Mouse (Mus musculus): ENCODE results near the gene Crebzf. TPM values are rescaled to one million over a fixed set of nuclear protein-coding genes. Genes with fewer than 3 reads are reported as not detected.

Gene Crebzf
- polyA plus RNA-seq, 1 experiment: 31.3 TPM

GRCm38 (mm10) chr7:90457517-90457916 lies 15.0 kb downstream of the Crebzf start:
- H3K27me3 ChIP-seq (ENCODE audit: control insufficient read depth, insufficient read depth, low read length): no peaks in the 10 kb centered on the region
- H3K4me3 ChIP-seq (ENCODE audit: low read depth, low read length): peak overlapping the region; percentile 81
- H3K27ac ChIP-seq (ENCODE audit: insufficient read depth, low read depth, low read length): peak overlapping the region; percentile 79
- peaks cover 8% of the 10 kb centered on the region for H3K4me1 ChIP-seq (ENCODE audit: control insufficient read depth, insufficient read depth, insufficient read length, low read length)
- WGBS: 8% methylated on average over 10 of the region's 10 CpGs
- peaks cover 11% of the 10 kb centered on the region for H3K36me3 ChIP-seq (ENCODE audit: control insufficient read depth, insufficient read depth, low read length)
- 0 out of 2 replicates have a peak, but pooled peaks have one; percentile 3 for TF ChIP-seq CTCF (IDR thresholded peaks at IDR 0.05; ENCODE audit: extremely low read depth, insufficient read length, insufficient replicate concordance, low read depth, low read length)
- TF ChIP-seq POLR2A (IDR thresholded peaks at IDR 0.05; ENCODE audit: low read depth, low read length): no peak

GRCm38 (mm10) chr7:90460330-90460729 lies 17.8 kb downstream of the Crebzf start:
- peaks cover 10% of the 10 kb centered on the region; the same call in 1 of the 2 replicates for H3K4me1 ChIP-seq (ENCODE audit: control insufficient read depth, insufficient read depth, insufficient read length, low read length)
- H3K27me3 ChIP-seq (ENCODE audit: control insufficient read depth, insufficient read depth, low read length): no peaks in the 10 kb centered on the region
- H3K27ac ChIP-seq (ENCODE audit: insufficient read depth, low read depth, low read length): no peak overlapping the region
- no peak overlapping the region for H3K4me3 ChIP-seq (ENCODE audit: low read depth, low read length)
- no peaks in the 10 kb centered on the region for H3K36me3 ChIP-seq (ENCODE audit: control insufficient read depth, insufficient read depth, low read length)
- 42% methylated on average over 10 of the region's 10 CpGs for WGBS
- TF ChIP-seq POLR2A (IDR thresholded peaks at IDR 0.05; ENCODE audit: low read depth, low read length): no peak
- TF ChIP-seq CTCF (IDR thresholded peaks at IDR 0.05; ENCODE audit: extremely low read depth, insufficient read length, insufficient replicate concordance, low read depth, low read length): no peak

DNA sequence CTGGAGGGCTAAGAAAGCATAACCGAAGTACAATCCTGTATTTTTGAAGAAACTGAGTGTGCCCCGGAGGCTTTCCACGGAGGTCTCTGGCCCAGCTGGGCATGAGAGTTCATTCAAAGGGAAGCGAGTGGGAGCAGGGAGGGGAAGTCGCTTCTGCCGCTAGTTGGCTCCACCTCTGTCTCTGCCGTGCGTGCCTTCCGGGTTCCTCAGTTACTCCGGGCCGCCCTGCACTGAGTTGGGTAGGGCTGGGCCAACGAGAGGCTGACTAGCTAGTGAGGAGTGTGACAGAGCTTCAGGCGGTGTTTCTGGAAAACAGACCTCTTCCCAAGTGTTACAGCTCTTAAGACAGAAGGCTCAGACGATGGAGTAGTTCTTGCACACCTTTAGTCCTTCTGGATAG lies 18.4 kb downstream of the Crebzf start:
- TF ChIP-seq POLR2A (IDR thresholded peaks at IDR 0.05; ENCODE audit: low read depth, low read length) (no peak), CTCF (IDR thresholded peaks at IDR 0.05; ENCODE audit: extremely low read depth, insufficient read length, insufficient replicate concordance, low read depth, low read length) (peak; percentile 66)
- Histone ChIP-seq H3K36me3 (ENCODE audit: control insufficient read depth, insufficient read depth, low read length) (no peaks in the 10 kb centered on the region), H3K27ac (ENCODE audit: insufficient read depth, low read depth, low read length) (no peak overlapping the region), H3K27me3 (ENCODE audit: control insufficient read depth, insufficient read depth, low read length) (no peaks in the 10 kb centered on the region), H3K4me1 (ENCODE audit: control insufficient read depth, insufficient read depth, insufficient read length, low read length) (peaks cover 10% of the 10 kb centered on the region; the same call in 1 of the 2 replicates), H3K4me3 (ENCODE audit: low read depth, low read length) (no peak overlapping the region)
- WGBS: 13% methylated on average over 14 of the region's 14 CpGs

- Histone ChIP-seq H3K4me3 (ENCODE audit: low read depth, low read length) (no peak overlapping the region), H3K36me3 (ENCODE audit: control insufficient read depth, insufficient read depth, low read length) (no peaks in the 10 kb centered on the region), H3K4me1 (ENCODE audit: control insufficient read depth, insufficient read depth, insufficient read length, low read length) (peaks cover 7% of the 10 kb centered on the region; the same call in 1 of the 2 replicates), H3K27me3 (ENCODE audit: control insufficient read depth, insufficient read depth, low read length) (no peaks in the 10 kb centered on the region), H3K27ac (ENCODE audit: insufficient read depth, low read depth, low read length) (no peak overlapping the region)
- WGBS: 94% methylated on average over 5 of the region's 5 CpGs
- TF ChIP-seq POLR2A (IDR thresholded peaks at IDR 0.05; ENCODE audit: low read depth, low read length) (no peak), CTCF (IDR thresholded peaks at IDR 0.05; ENCODE audit: extremely low read depth, insufficient read length, insufficient replicate concordance, low read depth, low read length) (no peak)
Observed at GRCm38 (mm10) chr7:90461441-90461840, 18.9 kb downstream of the Crebzf start.

- Histone ChIP-seq H3K27me3 (ENCODE audit: control insufficient read depth, insufficient read depth, low read length) (peaks cover 4% of the 10 kb centered on the region; the same call in 1 of the 2 replicates), H3K4me1 (ENCODE audit: control insufficient read depth, insufficient read depth, insufficient read length, low read length) (no peaks in the 10 kb centered on the region), H3K36me3 (ENCODE audit: control insufficient read depth, insufficient read depth, low read length) (peaks cover 13% of the 10 kb centered on the region), H3K27ac (ENCODE audit: insufficient read depth, low read depth, low read length) (no peak overlapping the region), H3K4me3 (ENCODE audit: low read depth, low read length) (no peak overlapping the region)
- TF ChIP-seq CTCF (IDR thresholded peaks at IDR 0.05; ENCODE audit: extremely low read depth, insufficient read length, insufficient replicate concordance, low read depth, low read length): no peak
- no peak for TF ChIP-seq POLR2A (IDR thresholded peaks at IDR 0.05; ENCODE audit: low read depth, low read length)
- WGBS: 36% methylated on average over 2 of the region's 2 CpGs
Observed at GRCm38 (mm10) chr7:90473511-90473910, 31.0 kb downstream of the Crebzf start.

GRCm38 (mm10) chr7:90475793-90476312 lies 33.3 kb downstream of the Crebzf start, which contains the start of gene Tmem126b:
TSS of gene Tmem126b (minus strand) at chr7:90476001.
- Histone ChIP-seq H3K4me1 (ENCODE audit: control insufficient read depth, insufficient read depth, insufficient read length, low read length) (no peaks in the 10 kb centered on the region), H3K27me3 (ENCODE audit: control insufficient read depth, insufficient read depth, low read length) (peaks cover 4% of the 10 kb centered on the region; the same call in 1 of the 2 replicates), H3K4me3 (ENCODE audit: low read depth, low read length) (peak within 1 kb of the TSS; percentile 80), H3K36me3 (ENCODE audit: control insufficient read depth, insufficient read depth, low read length) (0 out of 2 replicates have a peak, but pooled peaks cover 3% of the 10 kb centered on the region), H3K27ac (ENCODE audit: insufficient read depth, low read depth, low read length) (peak within 1 kb of the TSS; percentile 61)
- TF ChIP-seq CTCF (IDR thresholded peaks at IDR 0.05; ENCODE audit: extremely low read depth, insufficient read length, insufficient replicate concordance, low read depth, low read length): no peak
- TF ChIP-seq POLR2A (IDR thresholded peaks at IDR 0.05; ENCODE audit: low read depth, low read length): peak; percentile 77
- under 1% methylated on average over 36 of the region's 36 CpGs for WGBS

DNA sequence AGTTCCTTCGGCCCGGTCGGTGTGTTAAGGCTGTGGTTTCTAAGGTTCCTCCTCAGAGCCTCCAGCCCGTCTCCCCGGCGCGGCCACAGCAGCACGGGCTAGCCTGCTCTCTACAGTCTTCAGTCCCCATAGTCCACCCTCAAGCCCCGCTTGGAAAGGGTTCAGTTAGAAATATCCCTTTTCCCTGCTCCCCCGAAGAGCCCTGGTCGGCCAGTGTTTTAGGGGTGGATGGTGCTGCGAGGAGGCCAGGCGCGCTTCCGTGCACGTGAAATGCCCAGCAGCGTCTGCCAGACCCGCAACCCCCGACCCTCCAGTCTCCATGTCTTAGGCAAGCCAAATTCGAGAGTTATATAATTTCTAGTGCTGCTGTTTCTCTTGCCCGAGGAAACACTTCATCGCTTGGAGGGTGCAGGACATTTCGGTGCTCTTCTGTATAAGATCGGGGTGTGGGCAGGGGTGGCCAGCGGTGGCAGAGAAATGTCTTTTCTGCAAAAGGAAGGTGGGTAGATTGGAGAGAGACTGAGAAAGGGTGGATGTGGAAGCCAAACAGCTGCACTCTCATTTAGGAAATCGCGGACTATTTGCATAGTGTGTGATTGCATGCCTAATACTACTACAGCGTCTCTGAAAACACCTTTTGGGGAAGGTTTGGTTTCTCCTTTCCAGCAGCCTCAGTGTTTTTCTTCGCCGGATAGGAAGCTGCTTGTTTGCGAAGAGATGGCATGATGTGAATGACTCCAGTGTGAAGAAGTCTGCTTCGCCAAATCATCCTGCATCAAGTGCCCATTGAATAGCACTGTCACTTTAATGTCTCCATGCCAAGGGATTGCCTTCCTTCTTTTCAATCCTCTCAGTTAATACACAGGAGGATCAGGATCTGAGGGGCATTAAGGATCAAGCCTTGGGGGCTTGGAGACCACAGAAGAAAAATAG lies 34.0 kb downstream of the Crebzf start, which contains the start of gene Dlg2:
Gene Dlg2 (plus strand): TSS at position 360 of the 933 bp plus-strand sequence.
- WGBS: under 1% methylated on average over 32 of the region's 32 CpGs
- TF ChIP-seq CTCF (IDR thresholded peaks at IDR 0.05; ENCODE audit: extremely low read depth, insufficient read length, insufficient replicate concordance, low read depth, low read length): no peak
- TF ChIP-seq POLR2A (IDR thresholded peaks at IDR 0.05; ENCODE audit: low read depth, low read length): no peak
- Histone ChIP-seq H3K4me3 (ENCODE audit: low read depth, low read length) (peak within 1 kb of the TSS; percentile 80), H3K36me3 (ENCODE audit: control insufficient read depth, insufficient read depth, low read length) (no peaks in the 10 kb centered on the region), H3K4me1 (ENCODE audit: control insufficient read depth, insufficient read depth, insufficient read length, low read length) (no peaks in the 10 kb centered on the region), H3K27ac (ENCODE audit: insufficient read depth, low read depth, low read length) (peak within 1 kb of the TSS; percentile 61), H3K27me3 (ENCODE audit: control insufficient read depth, insufficient read depth, low read length) (peaks cover 4% of the 10 kb centered on the region; the same call in 1 of the 2 replicates)

Data from small intestine, adult 2 months (tissue).